Mouse (Mus musculus): ENCODE data around the gene St3gal3. TPM values are rescaled to one million over a fixed set of nuclear protein-coding genes. Genes with fewer than 3 reads are reported as not detected.

Gene St3gal3
- polyA plus RNA-seq, 2 experiments, result 0.85 to 3.2 TPM

DNA sequence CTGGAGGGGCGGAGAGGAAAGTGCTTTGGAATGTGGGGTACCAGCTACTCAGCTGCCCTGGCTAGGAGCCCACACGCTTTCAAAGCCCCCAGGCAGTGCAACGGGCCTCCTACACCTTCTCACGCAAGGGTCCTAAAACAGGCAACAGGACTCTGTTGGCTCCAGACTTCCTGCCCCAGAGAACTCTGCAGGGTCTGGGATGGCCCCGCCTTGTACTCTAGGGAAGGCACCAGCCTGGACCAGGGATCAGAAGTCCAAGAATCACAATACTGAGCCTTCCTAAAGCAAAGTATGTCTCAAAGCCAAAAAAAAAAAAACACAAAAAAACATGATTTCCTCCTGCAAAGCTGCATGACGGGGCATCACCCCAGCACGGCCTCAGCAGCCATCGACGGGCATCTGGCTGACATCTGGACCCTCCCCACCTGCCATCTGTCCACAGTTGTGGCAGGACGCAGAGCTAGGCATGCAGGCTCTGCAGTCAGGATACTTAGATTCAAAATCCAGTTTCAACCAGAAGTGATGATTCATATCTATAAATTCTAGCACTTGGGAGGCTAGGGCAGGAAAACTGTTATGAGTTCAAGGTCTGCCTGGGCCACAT lies 134.0 kb downstream of the St3gal3 start:
- Histone ChIP-seq H3K36me3 (replicated peaks; ENCODE audit: control insufficient read depth, insufficient read depth, low read depth) (no peaks in the 10 kb centered on the region), H3K27ac (no peak overlapping the region), H3K9ac (replicated peaks) (no peak overlapping the region), H3K4me1 (replicated peaks; ENCODE audit: control insufficient read depth in 2 of 2, insufficient read depth in 2 of 2, low read length in 1 of 2) (0 out of 4 replicates have a peak, but pooled peaks cover 0 to 2% of the 10 kb centered on the region in 2 experiments), H3K27me3 (ENCODE audit: control insufficient read depth, insufficient read depth, low read length) (no peaks in the 10 kb centered on the region), H3K9me3 (ENCODE audit: control insufficient read depth, low read length) (no peaks in the 10 kb centered on the region), H3K4me2 (ENCODE audit: low read depth) (no peak overlapping the region), H3K4me3 (ENCODE audit: insufficient read depth in 1 of 2, low read depth in 2 of 2, low read length in 2 of 2) (no peak overlapping the region)
- 51% methylated on average over 10 of the region's 10 CpGs for WGBS (ENCODE audit: insufficient replicate concordance)
- DNase-seq (ENCODE audit: low read depth in 3 of 3, low spot score in 3 of 3) (no peak), ATAC-seq (ENCODE audit: insufficient read depth) (no peak)
- TF ChIP-seq EP300 (IDR thresholded peaks at IDR 0.05; ENCODE audit: low read depth) (no peak), CTCF (IDR thresholded peaks at IDR 0.05; ENCODE audit: low read depth) (no peak)

DNA sequence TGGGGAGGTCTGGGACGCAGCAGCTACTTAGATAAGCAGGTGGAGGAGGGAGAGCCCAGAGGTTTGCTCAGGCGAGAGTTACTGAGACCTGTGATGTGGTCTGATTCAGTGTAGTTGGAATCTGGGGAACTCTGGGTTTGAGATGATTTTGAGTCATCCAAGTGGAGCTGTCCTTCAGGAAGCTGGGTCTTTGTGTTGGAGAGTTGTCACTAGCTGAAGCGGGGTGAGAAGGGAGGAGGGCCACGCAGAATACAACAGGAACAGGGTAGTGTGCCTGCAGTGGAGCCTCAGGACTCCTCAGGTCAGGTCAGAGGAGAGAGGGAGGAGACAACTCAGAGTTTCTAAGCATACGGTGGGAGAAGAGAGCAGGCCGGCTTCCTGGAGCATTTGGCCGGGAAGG lies 134.8 kb downstream of the St3gal3 start:
- Histone ChIP-seq H3K9me3 (ENCODE audit: control insufficient read depth, low read length) (no peaks in the 10 kb centered on the region), H3K36me3 (replicated peaks; ENCODE audit: control insufficient read depth, insufficient read depth, low read depth) (no peaks in the 10 kb centered on the region), H3K4me3 (ENCODE audit: insufficient read depth in 1 of 2, low read depth in 2 of 2, low read length in 2 of 2) (no peak overlapping the region), H3K4me2 (ENCODE audit: low read depth) (no peak overlapping the region), H3K27me3 (ENCODE audit: control insufficient read depth, insufficient read depth, low read length) (no peaks in the 10 kb centered on the region), H3K4me1 (replicated peaks; ENCODE audit: control insufficient read depth in 2 of 2, insufficient read depth in 2 of 2, low read length in 1 of 2) (0 out of 4 replicates have a peak, but pooled peaks cover 0 to 5% of the 10 kb centered on the region in 2 experiments), H3K9ac (replicated peaks) (no peak overlapping the region), H3K27ac (no peak overlapping the region)
- WGBS (ENCODE audit: insufficient replicate concordance), result 37% methylated on average over 7 of the region's 7 CpGs
- ATAC-seq (ENCODE audit: insufficient read depth) (no peak), DNase-seq (ENCODE audit: low read depth in 3 of 3, low spot score in 3 of 3) (no peak)
- TF ChIP-seq EP300 (IDR thresholded peaks at IDR 0.05; ENCODE audit: low read depth), result no peak
- no peak for TF ChIP-seq CTCF (IDR thresholded peaks at IDR 0.05; ENCODE audit: low read depth)

DNA sequence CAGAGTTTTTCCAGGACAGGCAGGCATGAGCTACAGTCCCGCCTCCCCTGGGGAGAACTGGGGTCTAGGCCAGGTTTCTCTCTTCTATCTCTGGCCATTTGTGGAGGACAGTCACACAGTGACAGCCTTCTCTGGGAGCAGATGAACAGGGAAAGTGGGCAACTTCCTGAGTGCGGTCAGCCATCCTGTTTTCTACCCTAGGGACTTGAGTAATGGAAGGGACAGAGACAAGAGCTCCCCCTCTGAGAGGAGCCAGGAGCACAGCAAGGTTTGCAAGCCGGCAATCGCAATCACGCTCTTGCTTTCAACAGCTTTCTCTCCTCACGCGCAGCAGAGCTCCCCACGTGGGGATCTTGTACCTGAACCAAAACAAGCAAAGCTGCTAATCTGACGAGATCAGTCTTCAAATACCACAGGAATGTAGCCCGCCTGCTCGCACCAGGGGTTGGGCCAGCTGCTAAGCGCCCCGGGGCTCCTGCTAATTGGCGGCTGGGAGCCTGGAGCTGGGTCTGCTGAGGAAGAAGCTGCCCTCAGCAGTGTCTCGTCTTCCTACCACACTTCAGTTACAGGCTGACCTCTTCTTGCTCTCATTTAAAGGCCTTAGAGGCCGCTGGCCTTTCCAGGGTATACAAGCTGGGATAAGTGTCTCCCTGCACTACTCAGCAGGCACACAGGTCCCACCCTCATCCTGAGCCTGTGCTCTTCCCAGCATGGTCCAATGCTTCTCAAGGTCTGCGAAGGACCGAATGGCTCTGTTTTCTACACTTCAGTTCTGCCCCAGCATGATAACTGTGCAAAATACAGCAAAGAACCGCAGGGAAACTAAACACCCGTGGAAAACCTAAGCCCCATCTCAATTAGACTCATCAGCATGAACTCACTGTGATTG lies 137.1 kb downstream of the St3gal3 start:
- Histone ChIP-seq H3K4me1 (replicated peaks; ENCODE audit: control insufficient read depth in 2 of 2, insufficient read depth in 2 of 2, low read length in 1 of 2) (0 out of 4 replicates have a peak, but pooled peaks cover 0 to 5% of the 10 kb centered on the region in 2 experiments), H3K27ac (no peak overlapping the region), H3K9me3 (ENCODE audit: control insufficient read depth, low read length) (no peaks in the 10 kb centered on the region), H3K27me3 (ENCODE audit: control insufficient read depth, insufficient read depth, low read length) (no peaks in the 10 kb centered on the region), H3K4me2 (ENCODE audit: low read depth) (no peak overlapping the region), H3K9ac (replicated peaks) (no peak overlapping the region), H3K36me3 (replicated peaks; ENCODE audit: control insufficient read depth, insufficient read depth, low read depth) (no peaks in the 10 kb centered on the region), H3K4me3 (ENCODE audit: insufficient read depth in 1 of 2, low read depth in 2 of 2, low read length in 2 of 2) (no peak overlapping the region)
- no peak for TF ChIP-seq EP300 (IDR thresholded peaks at IDR 0.05; ENCODE audit: low read depth)
- TF ChIP-seq CTCF (IDR thresholded peaks at IDR 0.05; ENCODE audit: low read depth), result no peak
- DNase-seq (ENCODE audit: low read depth in 3 of 3, low spot score in 3 of 3), result no peak
- no peak for ATAC-seq (ENCODE audit: insufficient read depth)
- WGBS (ENCODE audit: insufficient replicate concordance), result 24% methylated on average over 20 of the region's 20 CpGs

DNA sequence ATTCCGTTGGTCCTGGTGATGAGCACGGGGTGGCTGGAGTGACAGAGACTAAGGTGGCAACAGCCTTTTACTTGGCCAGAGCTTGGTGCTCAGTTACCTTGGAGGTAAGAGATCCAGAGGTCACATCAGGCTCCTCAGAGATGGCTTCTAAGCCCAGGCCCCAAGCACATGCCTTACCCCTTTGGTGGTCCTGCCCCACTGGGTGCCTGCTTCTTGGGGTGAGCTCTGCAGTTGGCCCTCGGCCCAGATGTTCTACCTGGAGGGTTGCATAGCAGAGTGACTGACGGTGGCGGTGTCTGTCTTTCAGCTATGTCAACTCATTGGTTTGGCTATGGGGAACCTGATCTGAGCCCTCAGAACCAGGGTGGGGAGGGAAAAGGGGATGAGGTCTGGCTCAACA lies 138.0 kb downstream of the St3gal3 start:
- WGBS (ENCODE audit: insufficient replicate concordance), result 71% methylated on average over 5 of the region's 5 CpGs
- no peak overlapping the region for H3K9ac ChIP-seq (replicated peaks)
- H3K27ac ChIP-seq, result no peak overlapping the region

DNA sequence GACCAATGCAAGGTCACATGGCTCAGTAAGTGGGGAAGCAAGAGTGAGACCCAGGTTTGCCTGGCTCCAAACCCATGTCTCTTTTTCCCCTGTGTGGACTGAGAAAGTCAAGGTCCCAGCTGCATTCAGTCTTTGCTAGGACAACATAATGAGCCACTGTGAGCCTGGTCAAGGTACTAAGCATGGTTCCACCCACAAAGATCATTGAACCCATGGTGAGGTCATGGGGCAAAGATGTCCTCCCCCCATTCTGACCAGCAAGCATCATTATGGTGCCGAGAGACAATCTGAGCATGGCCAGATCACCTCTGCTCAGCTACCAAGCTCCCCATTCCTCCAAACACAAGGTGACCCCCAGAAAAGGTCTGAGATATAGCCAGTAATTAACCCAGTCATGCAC lies 139.3 kb downstream of the St3gal3 start:
- ATAC-seq (ENCODE audit: insufficient read depth) (no peak), DNase-seq (ENCODE audit: low read depth in 3 of 3, low spot score in 3 of 3) (no peak)
- H3K4me2 ChIP-seq (ENCODE audit: low read depth), result no peak overlapping the region
- 84% methylated on average over 1 of the region's 1 CpGs for WGBS (ENCODE audit: insufficient replicate concordance)
- H3K9me3 ChIP-seq (ENCODE audit: control insufficient read depth, low read length), result no peaks in the 10 kb centered on the region
- H3K9ac ChIP-seq (replicated peaks), result no peak overlapping the region
- no peak overlapping the region for H3K4me3 ChIP-seq (ENCODE audit: insufficient read depth in 1 of 2, low read depth in 2 of 2, low read length in 2 of 2)
- H3K36me3 ChIP-seq (replicated peaks; ENCODE audit: control insufficient read depth, insufficient read depth, low read depth), result no peaks in the 10 kb centered on the region
- H3K4me1 ChIP-seq (replicated peaks; ENCODE audit: control insufficient read depth in 2 of 2, insufficient read depth in 2 of 2, low read length in 1 of 2), result 0 out of 4 replicates have a peak, but pooled peaks cover 0 to 4% of the 10 kb centered on the region in 2 experiments
- no peaks in the 10 kb centered on the region for H3K27me3 ChIP-seq (ENCODE audit: control insufficient read depth, insufficient read depth, low read length)
- no peak for TF ChIP-seq EP300 (IDR thresholded peaks at IDR 0.05; ENCODE audit: low read depth)
- no peak for TF ChIP-seq CTCF (IDR thresholded peaks at IDR 0.05; ENCODE audit: low read depth)
- no peak overlapping the region for H3K27ac ChIP-seq

More for the DNA sequence above, 138.0 kb downstream of the St3gal3 start:
- Histone ChIP-seq H3K36me3 (replicated peaks; ENCODE audit: control insufficient read depth, insufficient read depth, low read depth) (no peaks in the 10 kb centered on the region), H3K4me2 (ENCODE audit: low read depth) (no peak overlapping the region), H3K4me3 (ENCODE audit: insufficient read depth in 1 of 2, low read depth in 2 of 2, low read length in 2 of 2) (no peak overlapping the region), H3K4me1 (replicated peaks; ENCODE audit: control insufficient read depth in 2 of 2, insufficient read depth in 2 of 2, low read length in 1 of 2) (0 out of 4 replicates have a peak, but pooled peaks cover 0 to 5% of the 10 kb centered on the region in 2 experiments), H3K27me3 (ENCODE audit: control insufficient read depth, insufficient read depth, low read length) (no peaks in the 10 kb centered on the region), H3K9me3 (ENCODE audit: control insufficient read depth, low read length) (no peaks in the 10 kb centered on the region)
- DNase-seq (ENCODE audit: low read depth in 3 of 3, low spot score in 3 of 3) (no peak), ATAC-seq (ENCODE audit: insufficient read depth) (no peak)
- TF ChIP-seq CTCF (IDR thresholded peaks at IDR 0.05; ENCODE audit: low read depth), result no peak
- TF ChIP-seq EP300 (IDR thresholded peaks at IDR 0.05; ENCODE audit: low read depth), result no peak
